Mouse (Mus musculus) right cerebral cortex, postnatal 25 days (tissue): ENCODE results near the gene Nfil3.
A peak's percentile ranks its signal among the peaks of the same experiment; 100 is the strongest.

ENCODE experiments used
- DNase-seq: peaks from one replicate; pipeline ENCODE4 v3.0.0; 2022

Gene Nfil3

DNA sequence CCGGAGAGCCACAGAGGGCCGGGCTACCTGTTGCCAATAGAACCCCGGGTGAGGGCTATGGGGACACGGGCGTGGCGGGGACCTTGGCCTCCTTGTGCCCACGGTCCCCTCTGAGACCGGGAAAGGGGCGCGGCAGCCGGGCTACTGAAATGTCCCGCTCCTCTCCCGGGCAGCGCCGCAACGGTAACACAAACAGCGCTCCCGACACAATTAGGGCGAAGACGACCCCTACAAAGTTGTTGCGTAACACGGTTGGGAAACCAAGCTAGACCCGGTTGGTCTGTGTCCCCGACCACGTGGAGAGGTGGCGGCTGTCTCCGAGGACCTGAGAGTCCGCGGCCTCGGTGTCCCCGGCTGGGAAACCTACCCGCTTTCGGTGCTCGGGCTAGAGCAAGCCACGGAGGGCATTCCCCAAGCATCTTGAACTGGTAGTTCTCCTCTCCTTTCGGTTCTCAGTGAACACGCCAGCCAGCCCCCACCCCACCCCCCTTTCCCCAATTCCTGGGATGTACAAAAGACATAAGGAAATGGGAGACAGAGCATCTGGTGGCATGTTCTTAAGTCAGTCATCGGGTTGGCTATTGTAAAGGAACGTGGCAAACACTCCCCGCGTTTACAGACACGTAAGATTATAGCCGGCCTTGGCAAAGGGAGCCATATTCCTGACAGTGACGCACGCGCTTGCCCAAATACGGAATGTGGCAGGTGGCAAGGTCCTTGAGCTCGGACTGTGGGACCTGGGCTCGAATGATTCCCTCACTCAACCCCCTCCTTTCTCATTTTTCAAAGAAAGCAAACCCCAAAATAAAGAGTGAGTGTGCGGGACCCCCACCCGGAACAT is 788 bp upstream of the Nfil3 start:
- peak; percentile 55 for DNase-seq

- DNase-seq: peak; percentile 88
Measured at GRCm38 (mm10) chr13:52980211-52980950, 492 bp downstream of the Nfil3 start.

DNA sequence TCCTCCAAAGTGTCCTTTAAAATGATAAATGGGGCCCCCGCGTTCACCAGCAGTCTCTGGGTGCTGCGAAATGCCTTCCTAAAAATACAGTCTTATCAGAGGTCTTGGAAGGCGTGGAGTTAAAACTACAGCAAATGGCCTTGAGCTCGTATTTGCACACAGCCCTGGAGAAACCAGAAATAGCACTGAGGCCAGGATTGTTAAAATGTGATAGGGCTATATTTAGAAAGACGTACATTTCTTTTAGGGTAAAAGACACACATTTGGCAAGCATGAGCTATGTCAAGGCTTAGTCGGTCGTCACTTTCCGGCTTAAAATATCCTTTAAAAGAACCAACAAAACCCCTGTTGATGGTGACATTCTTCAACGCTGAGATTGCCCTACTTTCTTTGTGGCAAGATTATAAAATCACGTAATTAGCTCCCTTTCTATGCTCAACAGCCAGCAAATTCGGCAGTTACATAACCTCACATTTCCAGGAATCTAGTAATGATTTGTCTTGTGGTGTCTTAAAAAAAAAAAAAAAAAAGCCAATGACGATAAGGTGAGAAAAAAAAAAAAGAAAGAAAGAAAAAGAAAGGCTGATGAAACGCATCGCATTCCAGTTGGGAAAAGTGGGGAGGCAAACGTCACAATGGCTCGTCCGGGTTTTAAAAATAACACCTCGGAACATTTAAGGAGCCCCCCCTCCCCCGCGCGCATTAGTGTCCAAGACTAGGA is 1.4 kb downstream of the Nfil3 start:
- peak; percentile 25 for DNase-seq

GRCm38 (mm10) chr13:52978321-52978981 is 2.4 kb downstream of the Nfil3 start:
- peak; percentile 45 for DNase-seq

DNA sequence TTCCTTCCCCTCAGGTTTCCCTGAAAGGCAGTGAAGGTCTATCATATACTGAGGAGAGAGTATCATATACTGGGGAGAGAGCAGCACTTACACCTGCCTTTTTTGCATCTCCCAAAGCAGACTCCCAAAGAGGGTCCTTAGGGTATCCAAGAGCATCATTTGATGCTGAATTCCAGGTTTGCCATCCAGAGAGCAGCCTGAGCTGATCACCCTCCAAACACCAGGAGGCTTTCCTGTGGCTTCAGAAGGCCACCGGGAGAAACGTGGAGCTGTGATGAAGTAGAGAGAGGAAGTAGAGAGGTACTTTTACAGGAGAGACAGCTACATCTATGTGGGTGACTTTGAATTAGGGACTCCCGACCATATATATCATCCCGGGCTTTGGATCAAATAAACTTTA is 3.1 kb downstream of the Nfil3 start:
- DNase-seq: no peak

DNA sequence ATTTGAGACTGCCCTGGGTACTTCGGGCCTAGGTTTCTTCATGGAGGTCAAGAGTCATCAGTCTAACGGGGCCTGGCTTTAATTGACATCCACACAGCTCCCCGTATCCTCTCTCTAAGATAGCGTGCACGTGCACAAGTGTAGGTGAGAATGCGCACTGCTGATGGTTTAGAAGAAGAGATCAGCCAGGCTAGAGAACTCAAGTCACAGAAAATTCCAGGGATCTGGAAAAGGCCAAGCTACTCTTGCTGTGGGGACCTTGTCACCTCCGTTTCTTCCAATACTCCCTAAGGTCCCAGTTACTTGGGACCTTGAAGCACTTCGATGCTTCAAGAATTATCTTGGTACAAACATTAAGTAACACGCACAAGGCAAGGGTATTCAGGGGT is 3.7 kb downstream of the Nfil3 start:
- no peak for DNase-seq

- no peak for DNase-seq
Measured at GRCm38 (mm10) chr13:52976510-52977220, 4.2 kb downstream of the Nfil3 start.

DNA sequence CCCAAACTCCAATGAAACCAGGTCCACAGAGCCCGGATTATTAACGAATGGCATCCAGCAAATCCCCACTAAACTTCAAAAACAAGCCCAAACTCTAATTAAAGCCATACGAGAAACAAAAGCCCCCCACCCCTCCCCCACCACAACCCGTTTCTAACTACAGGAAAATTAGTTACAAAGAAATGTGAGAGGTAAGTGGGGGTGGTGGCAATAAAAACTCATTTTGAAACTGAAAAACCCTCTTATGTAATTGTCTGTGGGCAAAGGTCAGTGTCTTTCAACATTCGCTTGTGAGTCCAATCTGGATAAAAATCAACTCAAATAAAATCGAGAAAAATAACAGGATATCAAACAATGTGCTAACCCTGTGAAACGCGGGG is 4.8 kb downstream of the Nfil3 start:
- DNase-seq: no peak

DNA sequence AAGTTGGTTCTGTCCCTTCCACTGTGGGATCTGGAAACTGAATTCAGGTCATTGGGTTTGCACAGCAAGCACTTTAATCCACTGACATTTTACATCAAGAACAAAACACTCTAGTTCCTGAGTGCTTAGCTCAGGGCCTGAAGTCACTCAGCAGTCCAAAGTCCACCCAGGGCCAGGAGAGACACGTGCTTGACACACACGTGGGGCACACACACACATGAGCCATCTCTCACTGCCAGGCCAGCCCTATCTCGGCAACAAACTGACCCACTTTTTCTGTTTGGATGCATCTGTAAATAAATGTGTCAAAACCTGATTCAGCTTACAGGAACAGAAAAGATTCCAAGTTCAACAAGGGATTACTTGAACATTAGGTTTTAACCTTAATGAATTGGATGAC is 6.2 kb downstream of the Nfil3 start:
- DNase-seq: no peak

DNA sequence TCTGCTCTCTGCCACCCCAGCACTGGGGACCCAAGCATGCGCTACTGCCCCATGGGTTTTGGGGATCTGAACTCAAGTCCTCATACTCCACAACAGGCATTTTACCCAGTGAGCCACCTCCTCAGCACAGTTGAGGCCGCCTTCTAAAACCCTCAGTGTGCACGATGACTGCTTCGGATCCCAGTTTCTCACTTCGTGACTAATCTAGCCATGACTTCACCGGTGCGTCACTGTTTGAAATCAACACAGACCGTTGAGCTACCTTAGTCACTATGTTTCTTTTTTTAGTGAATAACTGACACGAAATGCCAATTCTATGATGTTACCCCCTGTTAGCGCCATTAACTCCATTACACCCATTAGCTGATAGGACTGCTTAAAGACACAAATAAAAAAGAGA is 7.4 kb downstream of the Nfil3 start:
- no peak for DNase-seq

- no peak for DNase-seq
Measured at GRCm38 (mm10) chr13:52972626-52973025, 8.2 kb downstream of the Nfil3 start.

DNA sequence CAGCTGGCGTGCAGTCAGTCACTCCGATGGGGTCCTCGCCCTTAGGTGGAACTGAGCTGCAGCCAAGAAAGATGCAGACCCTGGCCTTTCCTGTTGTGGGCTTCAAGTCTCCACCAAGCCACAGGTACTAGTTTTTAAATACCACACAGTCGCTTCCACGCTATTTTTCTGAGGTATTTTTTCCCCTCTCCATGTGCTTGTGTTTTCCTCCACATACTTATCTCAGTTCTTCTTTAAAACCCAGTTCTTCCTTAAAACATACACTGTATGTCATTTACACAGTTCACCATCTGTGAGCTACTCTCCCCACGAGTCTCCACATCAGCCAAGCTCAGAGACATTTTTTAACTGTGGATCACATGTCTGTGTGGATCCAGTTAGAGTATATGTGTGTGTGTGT is 10.0 kb downstream of the Nfil3 start:
- DNase-seq: no peak

DNA sequence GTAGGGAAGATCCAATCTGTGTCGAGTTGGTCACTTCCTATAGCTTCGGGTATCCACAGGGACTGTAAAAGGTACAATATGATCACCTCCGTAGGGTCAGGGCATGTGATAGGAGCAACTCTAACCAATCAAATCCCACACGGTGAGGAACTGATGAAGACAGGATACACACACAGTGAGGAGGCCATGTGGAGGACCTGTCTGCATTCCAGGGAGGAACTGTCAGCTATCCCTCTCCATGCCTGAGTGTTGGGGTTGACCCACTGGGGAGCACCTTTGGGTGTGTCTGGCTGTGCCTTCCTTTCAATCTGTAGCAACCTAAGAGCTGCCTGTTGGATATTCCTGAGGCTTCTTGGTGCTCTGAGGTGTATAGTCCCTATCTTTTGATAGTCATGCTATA is 18.0 kb downstream of the Nfil3 start:
- no peak for DNase-seq

GRCm38 (mm10) chr13:52962361-52962760 is 18.5 kb downstream of the Nfil3 start:
- no peak for DNase-seq

GRCm38 (mm10) chr13:52953779-52954553 is 26.9 kb downstream of the Nfil3 start:
- no peak for DNase-seq

DNA sequence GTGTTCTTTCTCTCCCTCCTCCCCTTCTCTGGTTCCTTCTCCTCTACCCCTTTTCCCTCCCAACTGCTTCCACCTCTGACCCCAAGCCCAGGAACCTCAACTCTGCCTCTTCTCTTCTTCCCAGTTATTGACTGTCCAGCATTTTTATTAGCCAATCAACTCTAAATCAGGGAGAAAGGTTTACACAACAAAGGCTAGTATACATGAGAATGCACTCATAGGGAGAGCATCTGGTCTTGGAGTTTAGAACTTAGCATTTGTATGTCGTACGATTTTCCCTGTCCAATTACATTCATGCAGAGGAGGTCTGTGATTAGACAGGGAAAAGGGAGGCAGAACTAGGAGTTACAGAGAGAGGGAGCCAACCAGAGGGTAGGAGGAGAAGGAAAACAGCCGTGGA is 31.7 kb downstream of the Nfil3 start:
- DNase-seq: no peak

GRCm38 (mm10) chr13:52947545-52947944 is 33.3 kb downstream of the Nfil3 start:
- no peak for DNase-seq

DNA sequence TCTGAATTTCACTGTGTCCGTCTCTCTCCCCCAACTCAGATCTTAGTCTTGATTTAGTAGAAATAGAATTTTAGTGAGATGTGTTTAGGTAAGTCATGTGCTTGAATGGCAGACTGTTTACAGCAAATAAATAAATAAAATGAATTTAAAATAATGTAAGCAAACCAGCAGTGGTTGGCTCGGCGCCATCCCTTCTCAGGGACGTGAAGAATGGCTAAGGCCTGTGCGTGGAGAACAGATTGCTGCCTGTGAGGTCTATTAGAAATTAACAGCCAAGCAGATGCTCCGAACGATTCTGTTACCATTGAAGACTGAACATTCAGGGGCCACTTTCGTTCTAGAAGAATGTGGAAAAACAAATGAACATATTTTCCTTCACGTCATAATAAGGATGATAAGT is 35.1 kb downstream of the Nfil3 start:
- no peak for DNase-seq

- DNase-seq: no peak
Measured at GRCm38 (mm10) chr13:52944116-52944515, 36.8 kb downstream of the Nfil3 start.

GRCm38 (mm10) chr13:52942876-52943388 is 37.9 kb downstream of the Nfil3 start:
- DNase-seq: no peak

DNA sequence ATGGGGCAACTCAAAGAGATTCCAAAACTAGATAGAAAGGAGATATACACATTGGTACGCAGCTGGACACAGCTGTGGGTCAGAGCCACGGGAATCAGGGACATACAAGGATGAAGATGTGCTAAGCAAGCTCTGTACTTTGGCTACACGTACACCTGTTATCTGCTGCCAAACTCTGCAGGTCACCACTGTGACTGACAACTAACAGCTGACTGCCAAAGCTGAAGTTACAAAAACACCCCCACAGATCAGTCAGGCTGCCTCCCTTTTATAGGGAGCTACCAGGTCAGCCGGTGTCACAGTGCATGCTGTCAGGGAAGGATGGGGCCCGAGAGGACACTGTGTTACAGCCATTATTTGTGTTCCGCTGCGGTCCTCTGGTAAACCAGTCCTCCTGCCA is 39.9 kb downstream of the Nfil3 start:
- DNase-seq: no peak
